ENCODE assay signal across 19 mouse cellular contexts in genomic region chr9:102605162-102605561, GRCm38 (mm10). TPM values are rescaled to one million over a fixed set of nuclear protein-coding genes. Genes with fewer than 3 reads are reported as not detected.
DNase-seq lines count a peak whose midpoint lies in the region; ATAC-seq lines count a peak whose summit lies in the region.
"Had no signal": no experiment of that assay in that cellular context is flagged by ENCODE, and none has a peak within 500 bp of the region (broad histone marks: within the 10 kb centered on the region; RNA-seq: fewer than 3 reads in every experiment).

No protein-coding gene starts in this region.

- H3K27ac ChIP-seq in forebrain, embryonic 11.5 days (ENCODE audit: low read depth, low read length) = no peak overlapping the region
- H3K27ac ChIP-seq in forebrain, embryonic 12.5 days = no peak overlapping the region
- no peak overlapping the region for H3K27ac ChIP-seq in forebrain, embryonic 16.5 days (ENCODE audit: low read length)
- H3K27ac ChIP-seq in forebrain, embryonic 13.5 days = no peak overlapping the region
- no peak overlapping the region for H3K27ac ChIP-seq in midbrain, embryonic 14.5 days (replicated peaks; ENCODE audit: low read depth, low read length)
- no peak overlapping the region for H3K27ac ChIP-seq in midbrain, embryonic 10.5 days (replicated peaks)
- H3K27ac ChIP-seq: heart, adult 2 months; heart, embryonic 10.5 days; heart, embryonic 13.5 days; hindbrain, embryonic 12.5 days; hindbrain, embryonic 15.5 days had no signal

- H3K4me2 ChIP-seq in forebrain, embryonic 11.5 days (ENCODE audit: low read depth, low read length, severe bottlenecking) = no peak overlapping the region
- H3K4me2 ChIP-seq in forebrain, embryonic 12.5 days = no peak overlapping the region
- H3K4me2 ChIP-seq in forebrain, embryonic 16.5 days (ENCODE audit: low read length) = no peak overlapping the region
- no peak overlapping the region for H3K4me2 ChIP-seq in forebrain, embryonic 13.5 days
- H3K4me2 ChIP-seq in midbrain, embryonic 14.5 days (ENCODE audit: low read length) = no peak overlapping the region
- H3K4me2 ChIP-seq: heart, embryonic 13.5 days; hindbrain, embryonic 12.5 days; hindbrain, embryonic 15.5 days had no signal

- H3K4me1 ChIP-seq in forebrain, embryonic 11.5 days (replicated peaks; ENCODE audit: control insufficient read depth, insufficient read depth, low read length) = no peaks in the 10 kb centered on the region
- no peaks in the 10 kb centered on the region for H3K4me1 ChIP-seq in forebrain, embryonic 12.5 days
- no peaks in the 10 kb centered on the region; the same call in 1 of the 2 replicates for H3K4me1 ChIP-seq in forebrain, embryonic 16.5 days (replicated peaks; ENCODE audit: control insufficient read depth, insufficient read depth, low read length)
- peaks cover 3% of the 10 kb centered on the region; the same call in 1 of the 2 replicates for H3K4me1 ChIP-seq in forebrain, embryonic 13.5 days
- H3K4me1 ChIP-seq in midbrain, embryonic 14.5 days (ENCODE audit: control insufficient read depth, insufficient read depth, low read length) = no peaks in the 10 kb centered on the region
- H3K4me1 ChIP-seq in midbrain, embryonic 10.5 days = no peaks in the 10 kb centered on the region
- H3K4me1 ChIP-seq: hindbrain, embryonic 12.5 days; hindbrain, embryonic 15.5 days had no signal

- H3K27me3 ChIP-seq in forebrain, embryonic 11.5 days (ENCODE audit: control insufficient read depth, insufficient read depth, low read length) = no peaks in the 10 kb centered on the region
- no peaks in the 10 kb centered on the region for H3K27me3 ChIP-seq in forebrain, embryonic 12.5 days
- no peaks in the 10 kb centered on the region for H3K27me3 ChIP-seq in forebrain, embryonic 16.5 days (replicated peaks; ENCODE audit: control insufficient read depth, insufficient read depth, low read length)
- no peaks in the 10 kb centered on the region for H3K27me3 ChIP-seq in forebrain, embryonic 13.5 days
- H3K27me3 ChIP-seq in midbrain, embryonic 14.5 days (ENCODE audit: control insufficient read depth, insufficient read depth, low read length) = no peaks in the 10 kb centered on the region
- H3K27me3 ChIP-seq in midbrain, embryonic 10.5 days (ENCODE audit: low read depth, poor library complexity, severe bottlenecking) = no peaks in the 10 kb centered on the region
- H3K27me3 ChIP-seq: heart, embryonic 13.5 days; hindbrain, embryonic 12.5 days; hindbrain, embryonic 15.5 days had no signal

- no peak for ATAC-seq in forebrain, embryonic 11.5 days (replicated peaks; ENCODE audit: low FRiP score)
- ATAC-seq in forebrain, embryonic 12.5 days (ENCODE audit: low FRiP score) = no peak
- no peak for ATAC-seq in forebrain, embryonic 16.5 days
- no peak for ATAC-seq in forebrain, embryonic 13.5 days
- no peak for ATAC-seq in midbrain, embryonic 14.5 days (ENCODE audit: low FRiP score, low TSS enrichment)
- ATAC-seq: activated CD4-positive, CD25-positive, alpha-beta regulatory T cell, adult 4 months; intestine, postnatal 0 days had no signal

- H3K9me3 ChIP-seq in forebrain, embryonic 11.5 days (ENCODE audit: control insufficient read depth, low read length) = no peaks in the 10 kb centered on the region
- no peaks in the 10 kb centered on the region for H3K9me3 ChIP-seq in forebrain, embryonic 12.5 days
- no peaks in the 10 kb centered on the region for H3K9me3 ChIP-seq in forebrain, embryonic 16.5 days (ENCODE audit: control insufficient read depth, low read length)
- H3K9me3 ChIP-seq in forebrain, embryonic 13.5 days (replicated peaks) = no peaks in the 10 kb centered on the region
- H3K9me3 ChIP-seq in midbrain, embryonic 14.5 days (ENCODE audit: control insufficient read depth, low read length) = no peaks in the 10 kb centered on the region
- no peaks in the 10 kb centered on the region for H3K9me3 ChIP-seq in midbrain, embryonic 10.5 days (replicated peaks)
- H3K9me3 ChIP-seq: heart, embryonic 10.5 days; heart, embryonic 13.5 days; hindbrain, embryonic 12.5 days; hindbrain, embryonic 15.5 days had no signal

- H3K9ac ChIP-seq in forebrain, embryonic 11.5 days (ENCODE audit: low read length) = no peak overlapping the region
- no peak overlapping the region for H3K9ac ChIP-seq in forebrain, embryonic 12.5 days
- H3K9ac ChIP-seq in forebrain, embryonic 16.5 days (replicated peaks; ENCODE audit: low read depth, low read length) = 0 out of 2 replicates have a peak overlapping the region, but pooled peaks have one; percentile 29
- H3K9ac ChIP-seq in forebrain, embryonic 13.5 days = no peak overlapping the region
- no peak overlapping the region for H3K9ac ChIP-seq in midbrain, embryonic 14.5 days (replicated peaks; ENCODE audit: low read length)
- H3K9ac ChIP-seq: heart, embryonic 13.5 days; hindbrain, embryonic 12.5 days; hindbrain, embryonic 15.5 days had no signal

- WGBS in forebrain, embryonic 11.5 days = 82% methylated on average over 6 of the region's 6 CpGs
- WGBS in forebrain, embryonic 12.5 days = 81% methylated on average over 6 of the region's 6 CpGs
- WGBS in forebrain, embryonic 16.5 days = 75% methylated on average over 6 of the region's 6 CpGs
- 72% methylated on average over 6 of the region's 6 CpGs for WGBS in forebrain, embryonic 13.5 days
- WGBS in midbrain, embryonic 14.5 days = 71% methylated on average over 6 of the region's 6 CpGs
- 85% methylated on average over 6 of the region's 6 CpGs for WGBS in midbrain, embryonic 10.5 days

- H3K4me3 ChIP-seq in forebrain, embryonic 11.5 days (ENCODE audit: low read depth, low read length) = no peak overlapping the region
- H3K4me3 ChIP-seq in forebrain, embryonic 12.5 days (replicated peaks) = no peak overlapping the region
- H3K4me3 ChIP-seq in forebrain, embryonic 16.5 days (replicated peaks; ENCODE audit: low read length) = no peak overlapping the region
- no peak overlapping the region for H3K4me3 ChIP-seq in forebrain, embryonic 13.5 days
- no peak overlapping the region for H3K4me3 ChIP-seq in midbrain, embryonic 14.5 days (replicated peaks; ENCODE audit: low read depth, low read length)
- no peak overlapping the region for H3K4me3 ChIP-seq in midbrain, embryonic 10.5 days
- H3K4me3 ChIP-seq: heart, adult 2 months; heart, embryonic 10.5 days; heart, embryonic 13.5 days; hindbrain, embryonic 12.5 days; hindbrain, embryonic 15.5 days had no signal

- peak; percentile 41 for DNase-seq in forebrain, embryonic 11.5 days (ENCODE audit: low spot score)
- DNase-seq in midbrain, embryonic 14.5 days = peak; percentile 23
- DNase-seq in midbrain, embryonic 10.5 days (ENCODE audit: low spot score) = no peak
- DNase-seq: adrenal gland, adult 8-10 months; adrenal gland, postnatal 25 days; cerebellum, adult 18-20 months; cerebellum, adult 9-10 months; cerebellum, postnatal 14 days; gastrocnemius, postnatal 25 days; heart, adult 2 months had no signal

- H3K36me3 ChIP-seq in forebrain, embryonic 11.5 days (ENCODE audit: control insufficient read depth, insufficient read depth, low read length) = peaks cover 2% of the 10 kb centered on the region; the same call in 1 of the 2 replicates
- H3K36me3 ChIP-seq in forebrain, embryonic 12.5 days (replicated peaks) = peaks cover 23% of the 10 kb centered on the region
- no peaks in the 10 kb centered on the region; the same call in none of the 2 replicates for H3K36me3 ChIP-seq in forebrain, embryonic 16.5 days (ENCODE audit: control insufficient read depth, insufficient read depth)
- H3K36me3 ChIP-seq in forebrain, embryonic 13.5 days (ENCODE audit: poor library complexity, severe bottlenecking) = peaks cover 29% of the 10 kb centered on the region
- H3K36me3 ChIP-seq in midbrain, embryonic 14.5 days (ENCODE audit: control insufficient read depth, insufficient read depth, low read length) = peaks cover 16% of the 10 kb centered on the region
- H3K36me3 ChIP-seq in midbrain, embryonic 10.5 days = peaks cover 48% of the 10 kb centered on the region

RNA-seq across cellular contexts. Expression of gene Anapc13, which starts 20.9 kb away (rescaled TPM):
- polyA plus RNA-seq in forebrain, embryonic 11.5 days (2014; fragmentation: Nextera tagmentation; extraction: Ambion mirVana) = 166 and 173 TPM in 2 replicates
- polyA plus RNA-seq in forebrain, embryonic 12.5 days (2016; fragmentation: Nextera tagmentation; extraction: Ambion mirVana) = 183 and 199 TPM in 2 replicates
- polyA plus RNA-seq in forebrain, embryonic 16.5 days (2015; fragmentation: Nextera tagmentation; extraction: Ambion mirVana) = 109 and 111 TPM in 2 replicates
- 191 and 222 TPM in 2 replicates for polyA plus RNA-seq in forebrain, embryonic 13.5 days (2015; fragmentation: Nextera tagmentation; extraction: Ambion mirVana)
- 151 and 180 TPM in 2 replicates for polyA plus RNA-seq in midbrain, embryonic 14.5 days (2014; fragmentation: Nextera tagmentation; extraction: Ambion mirVana)
- polyA plus RNA-seq in midbrain, embryonic 10.5 days (2016; fragmentation: Nextera tagmentation; extraction: Ambion mirVana) = 172 and 188 TPM in 2 replicates

RNA-seq across cellular contexts. Expression of gene Cep63, which starts 21.2 kb away (rescaled TPM):
- 51.4 and 53.2 TPM in 2 replicates for polyA plus RNA-seq in forebrain, embryonic 11.5 days (2014; fragmentation: Nextera tagmentation; extraction: Ambion mirVana)
- 61.7 and 66.1 TPM in 2 replicates for polyA plus RNA-seq in forebrain, embryonic 12.5 days (2016; fragmentation: Nextera tagmentation; extraction: Ambion mirVana)
- 43.7 and 50.3 TPM in 2 replicates for polyA plus RNA-seq in forebrain, embryonic 16.5 days (2015; fragmentation: Nextera tagmentation; extraction: Ambion mirVana)
- polyA plus RNA-seq in forebrain, embryonic 13.5 days (2015; fragmentation: Nextera tagmentation; extraction: Ambion mirVana) = 55.4 and 57.9 TPM in 2 replicates
- 32.7 and 44.4 TPM in 2 replicates for polyA plus RNA-seq in midbrain, embryonic 14.5 days (2014; fragmentation: Nextera tagmentation; extraction: Ambion mirVana)
- 54.1 and 65.9 TPM in 2 replicates for polyA plus RNA-seq in midbrain, embryonic 10.5 days (2016; fragmentation: Nextera tagmentation; extraction: Ambion mirVana)
